Mouse (Mus musculus) intestine, embryonic 15.5 days (tissue): Measurements from ENCODE around the gene Sgms1. TPM values are rescaled to one million over a fixed set of nuclear protein-coding genes. Genes with fewer than 3 reads are reported as not detected.
"Not testable (repeated sequence)": the region's sequence is repeated elsewhere in the genome, so short reads cannot be mapped to it uniquely, and the experiment has no call there.

Source experiments
- ATAC-seq: fragments of 200-750 bp; cut with Nextera tagmentation; 2 replicates; pipeline ENCODE4 v1.8.0; 2017; ENCODE audit warnings: moderate TSS enrichment, moderate library complexity
- H3K27ac ChIP-seq: fragments of 300-500 bp; sonication (generic); 2 replicates; pipeline ENCODE4 v1.5.1; 2015; ENCODE audit warnings: mild to moderate bottlenecking, inconsistent platforms
- H3K27me3 ChIP-seq: fragments of 300-500 bp; sonication (generic); replicated peaks from 2 replicates; pipeline ENCODE4 v1.6.1; 2015; ENCODE audit warnings: inconsistent platforms
- H3K36me3 ChIP-seq: fragments of 300-500 bp; sonication (generic); 2 replicates; pipeline ENCODE4 v1.6.1; 2015; ENCODE audit warnings: inconsistent platforms
- H3K4me1 ChIP-seq: fragments of 300-500 bp; sonication (generic); replicated peaks from 2 replicates; pipeline ENCODE4 v1.6.1; 2015; ENCODE audit warnings: inconsistent platforms
- H3K4me2 ChIP-seq: fragments of 300-500 bp; sonication (generic); replicated peaks from 2 replicates; pipeline ENCODE4 v1.6.1; 2015; ENCODE audit warnings: mild to moderate bottlenecking, inconsistent platforms
- H3K4me3 ChIP-seq: fragments of 300-500 bp; sonication (generic); replicated peaks from 2 replicates; pipeline ENCODE4 v1.5.1; 2015; ENCODE audit warnings: inconsistent platforms
- H3K9ac ChIP-seq: fragments of 300-500 bp; sonication (generic); 2 replicates; pipeline ENCODE4 v1.6.1; 2015; ENCODE audit warnings: inconsistent platforms
- H3K9me3 ChIP-seq: fragments of 300-500 bp; sonication (generic); 2 replicates; pipeline ENCODE4 v1.6.1; 2016; ENCODE audit warnings: inconsistent platforms
- WGBS: fragments of 180-500 bp; shearing (Covaris S2); methylation state at CpG from one replicate; pipeline ENCODE4 v1.1.7; 2015; 5-methylcytosine and 5-hydroxymethylcytosine counted together
- polyA plus RNA-seq: library from polyadenylated mRNA; unstranded; fragments of >200 nt; fragmentation: Nextera tagmentation; extraction: Ambion mirVana; gene quantifications from 2 replicates; pipeline ENCODE4 v1.2.1, GENCODE M21; 2015

The Sgms1 gene
- polyA plus RNA-seq, 1 experiment from 2014 or later = 35.3 TPM

DNA sequence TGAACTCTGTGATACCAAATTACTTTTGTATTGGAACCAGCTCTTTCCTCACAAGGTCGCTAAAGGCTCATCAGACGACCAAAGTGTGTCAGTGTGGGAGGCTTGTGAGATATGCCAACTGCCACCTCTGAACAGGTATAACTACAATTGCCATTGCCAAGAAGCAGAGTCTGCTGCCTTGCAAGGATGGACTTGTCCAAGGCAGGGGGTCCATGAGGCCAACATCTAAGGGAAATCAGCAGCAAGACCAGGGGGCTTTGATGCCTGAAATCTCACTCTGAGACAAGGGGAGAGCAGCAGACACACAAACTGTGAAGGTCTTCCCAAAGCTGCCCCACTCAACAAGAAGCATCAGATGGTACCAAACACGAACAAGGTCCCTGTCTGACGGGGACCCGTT lies 251.6 kb downstream of the Sgms1 start:
- WGBS = 85% methylated on average over 5 of the region's 5 CpGs
- 0 out of 2 replicates have a peak, but pooled peaks cover 3% of the 10 kb centered on the region for H3K4me1 ChIP-seq
- no peaks in the 10 kb centered on the region for H3K27me3 ChIP-seq
- no peak overlapping the region for H3K4me3 ChIP-seq
- ATAC-seq = no peak
- H3K9ac ChIP-seq = no peak overlapping the region
- no peaks in the 10 kb centered on the region for H3K9me3 ChIP-seq
- no peak overlapping the region for H3K27ac ChIP-seq
- no peak overlapping the region for H3K4me2 ChIP-seq
- H3K36me3 ChIP-seq = no peaks in the 10 kb centered on the region

DNA sequence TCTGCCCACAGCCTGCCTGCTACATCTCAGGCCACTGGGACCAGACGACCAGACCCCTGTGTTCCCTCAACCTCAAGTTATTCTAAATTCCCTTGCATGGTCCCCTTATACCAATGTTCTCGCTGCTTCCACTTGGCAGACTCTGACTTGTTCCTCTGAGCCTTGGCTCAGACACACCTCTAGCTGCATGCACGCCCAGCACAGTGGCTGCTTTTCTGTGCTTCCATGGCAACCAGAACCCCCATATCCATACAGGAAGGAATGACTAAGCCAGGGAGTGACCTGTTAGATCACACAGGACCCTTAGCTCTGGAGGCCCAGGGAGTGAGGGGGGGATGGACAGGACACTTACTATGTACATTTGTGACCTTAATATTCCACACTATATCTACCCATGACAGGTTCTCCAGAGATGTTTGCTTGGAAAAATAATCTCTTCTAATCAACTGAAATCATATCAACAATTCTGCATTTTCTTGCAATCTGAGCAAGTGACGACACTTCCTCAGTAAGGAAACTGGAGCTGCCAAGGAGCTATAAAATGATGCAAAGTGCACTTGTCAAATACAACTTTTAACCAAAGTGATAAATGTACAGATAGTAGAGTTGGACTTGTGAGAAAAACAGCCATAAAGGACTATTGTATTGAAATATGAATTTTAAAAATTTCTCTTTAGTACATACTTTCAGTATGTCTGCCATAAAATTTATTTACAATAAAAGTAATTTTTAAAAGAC lies 252.5 kb downstream of the Sgms1 start:
- H3K27ac ChIP-seq = no peak overlapping the region
- WGBS = 35% methylated on average over 4 of the region's 4 CpGs

DNA sequence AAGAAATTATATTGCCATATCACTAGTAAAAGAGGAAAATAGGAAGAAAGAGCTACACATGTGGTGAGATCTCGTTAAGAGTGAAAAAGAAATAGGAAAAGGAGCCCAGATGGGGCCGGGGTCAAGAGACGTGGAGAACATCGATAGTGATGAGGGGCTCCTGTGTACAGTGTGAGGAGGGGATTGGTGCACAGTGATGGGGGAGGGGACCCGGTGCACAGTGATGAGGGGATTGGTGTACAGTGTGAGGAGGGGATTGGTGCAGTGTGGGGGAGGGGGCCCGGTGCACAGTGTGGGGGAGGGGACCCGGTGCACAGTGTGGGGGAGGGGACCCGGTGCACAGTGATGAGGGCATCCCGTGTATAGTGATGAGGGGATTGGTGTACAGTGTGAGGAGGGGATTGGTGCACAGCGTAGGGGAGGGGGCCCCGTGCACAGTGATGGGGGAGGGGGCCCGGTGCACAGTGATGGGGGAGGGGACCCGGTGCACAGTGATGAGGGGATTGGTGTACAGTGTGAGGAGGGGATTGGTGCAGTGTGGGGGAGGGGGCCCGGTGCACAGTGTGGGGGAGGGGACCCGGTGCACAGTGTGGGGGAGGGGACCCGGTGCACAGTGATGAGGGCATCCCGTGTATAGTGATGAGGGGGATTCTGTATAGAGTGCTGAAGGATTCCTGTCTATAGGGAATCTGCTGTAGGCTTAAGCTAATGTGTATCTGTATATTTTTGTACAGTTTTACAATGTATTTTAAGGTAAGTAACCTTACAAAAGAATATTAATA lies 257.6 kb downstream of the Sgms1 start:
- 90% methylated on average over 14 of the region's 17 CpGs for WGBS

More for the DNA sequence above, 252.5 kb downstream of the Sgms1 start:
- H3K27me3 ChIP-seq = no peaks in the 10 kb centered on the region
- peak; percentile 84 for ATAC-seq
- no peaks in the 10 kb centered on the region for H3K36me3 ChIP-seq
- H3K4me2 ChIP-seq = no peak overlapping the region
- H3K4me3 ChIP-seq = no peak overlapping the region
- no peaks in the 10 kb centered on the region for H3K9me3 ChIP-seq
- H3K4me1 ChIP-seq = 0 out of 2 replicates have a peak, but pooled peaks cover 3% of the 10 kb centered on the region
- no peak overlapping the region for H3K9ac ChIP-seq

DNA sequence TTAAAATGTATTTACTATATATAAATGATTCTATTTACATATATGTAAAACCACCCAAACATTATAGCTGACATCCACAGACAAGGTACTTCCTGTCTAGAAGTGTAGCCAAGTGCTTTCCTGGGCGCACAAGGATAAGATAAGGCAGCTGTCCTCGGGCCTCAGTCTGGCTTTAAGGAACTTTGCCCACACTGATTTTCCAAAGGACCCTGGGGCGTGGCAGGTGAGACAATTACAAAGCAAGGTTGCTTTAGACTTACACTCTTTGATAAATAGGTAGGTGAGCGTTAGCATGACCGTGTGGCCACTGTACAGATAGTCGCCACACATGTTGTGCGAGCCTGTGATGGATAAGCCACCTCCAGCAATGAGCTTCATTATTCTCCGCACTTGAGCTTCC lies 260.2 kb downstream of the Sgms1 start:
- H3K36me3 ChIP-seq = no peaks in the 10 kb centered on the region
- 76% methylated on average over 8 of the region's 8 CpGs for WGBS
- no peak overlapping the region for H3K4me2 ChIP-seq
- no peaks in the 10 kb centered on the region for H3K4me1 ChIP-seq
- ATAC-seq = peak; percentile 81
- H3K9me3 ChIP-seq = no peaks in the 10 kb centered on the region
- no peak overlapping the region for H3K9ac ChIP-seq
- no peak overlapping the region for H3K4me3 ChIP-seq
- H3K27me3 ChIP-seq = no peaks in the 10 kb centered on the region
- H3K27ac ChIP-seq = no peak overlapping the region

More for the DNA sequence above, 257.6 kb downstream of the Sgms1 start:
- not testable (repeated sequence) for H3K9ac ChIP-seq, H3K4me3 ChIP-seq, H3K9me3 ChIP-seq, H3K4me2 ChIP-seq, H3K36me3 ChIP-seq, H3K27ac ChIP-seq, H3K27me3 ChIP-seq, H3K4me1 ChIP-seq, ATAC-seq

DNA sequence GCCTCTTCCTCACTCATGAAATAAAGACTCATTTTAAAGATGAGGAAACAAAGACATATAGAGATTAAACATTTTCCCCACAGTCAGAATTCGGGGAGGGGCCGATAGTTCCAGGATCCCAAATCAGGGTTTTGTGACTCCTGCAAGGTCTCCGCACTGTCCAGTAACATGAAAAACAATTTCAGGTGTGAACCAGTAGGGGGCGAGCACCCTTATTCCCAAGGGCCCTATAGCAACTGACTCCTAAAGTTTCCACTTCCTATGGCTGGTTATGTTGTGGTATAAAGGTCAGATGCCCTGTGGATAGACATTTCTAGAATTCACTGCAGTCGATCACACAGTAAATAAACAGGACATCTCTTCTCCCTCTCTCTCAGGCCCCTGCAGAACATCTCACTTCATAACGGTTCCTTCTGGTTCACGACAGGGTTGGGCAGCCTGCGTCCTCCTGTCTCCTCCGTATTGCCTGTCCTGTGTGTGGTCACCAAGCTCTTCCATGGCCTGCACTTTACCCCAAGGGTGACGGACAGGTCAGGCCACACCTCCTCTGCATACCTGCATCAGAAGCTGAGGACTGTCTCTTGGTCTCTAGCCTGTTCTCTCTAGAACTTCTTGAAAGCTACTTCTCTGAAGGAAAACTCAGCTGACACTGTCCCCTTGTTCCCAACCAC lies 262.2 kb downstream of the Sgms1 start:
- no peak overlapping the region for H3K4me2 ChIP-seq
- H3K4me3 ChIP-seq = no peak overlapping the region
- H3K36me3 ChIP-seq = peaks cover 4% of the 10 kb centered on the region; the same call in 1 of the 2 replicates
- 66% methylated on average over 10 of the region's 10 CpGs for WGBS
- no peaks in the 10 kb centered on the region for H3K27me3 ChIP-seq
- H3K4me1 ChIP-seq = no peaks in the 10 kb centered on the region
- peak; percentile 64; the same call in 1 of the 2 replicates for ATAC-seq
- no peak overlapping the region for H3K27ac ChIP-seq
- H3K9me3 ChIP-seq = no peaks in the 10 kb centered on the region
- no peak overlapping the region for H3K9ac ChIP-seq

DNA sequence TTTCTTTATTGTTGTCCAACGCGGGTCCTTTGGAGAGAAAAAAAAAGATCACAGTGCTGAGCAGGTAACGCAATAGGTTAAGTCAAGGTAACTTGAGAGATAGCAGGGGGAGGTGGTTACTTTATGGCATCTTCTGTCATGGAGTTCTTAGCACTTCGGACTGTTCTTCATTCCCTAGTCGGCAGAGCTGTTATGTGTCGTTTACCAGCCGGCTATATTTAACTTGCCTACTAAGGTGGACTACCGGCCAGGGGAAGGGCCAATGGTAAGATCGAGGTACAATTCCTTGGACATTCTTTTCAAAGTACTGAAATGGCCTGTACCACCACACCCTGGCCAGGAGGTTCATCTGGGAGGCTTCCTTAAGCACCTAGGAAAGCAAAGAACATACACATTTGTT lies 265.4 kb downstream of the Sgms1 start:
- Histone ChIP-seq H3K4me3 (no peak overlapping the region), H3K27ac (no peak overlapping the region), H3K4me1 (no peaks in the 10 kb centered on the region), H3K9me3 (no peaks in the 10 kb centered on the region), H3K27me3 (no peaks in the 10 kb centered on the region), H3K36me3 (peaks cover 4% of the 10 kb centered on the region; the same call in 1 of the 2 replicates), H3K4me2 (no peak overlapping the region), H3K9ac (no peak overlapping the region)
- no peak for ATAC-seq
- WGBS = 83% methylated on average over 9 of the region's 9 CpGs

DNA sequence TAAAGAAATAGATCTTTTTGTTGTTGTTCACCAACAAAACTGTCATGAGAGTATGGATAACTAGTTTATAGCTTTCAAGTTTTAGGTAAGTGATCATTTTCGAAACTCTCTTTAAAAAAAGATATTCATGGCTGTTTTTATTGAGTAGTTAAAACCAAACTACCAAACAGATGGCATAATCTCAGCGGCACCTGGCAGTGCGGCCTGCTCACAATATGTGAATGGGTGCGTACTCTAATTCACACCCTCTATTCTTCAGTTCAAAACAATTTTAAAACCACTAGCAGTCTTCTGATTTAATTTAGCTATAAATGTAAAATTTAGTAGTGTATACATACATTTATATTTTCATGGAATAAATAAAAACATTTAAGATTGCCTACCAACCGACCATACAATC lies 266.3 kb downstream of the Sgms1 start:
- no peak for ATAC-seq
- H3K9me3 ChIP-seq = no peaks in the 10 kb centered on the region
- WGBS = 93% methylated on average over 5 of the region's 5 CpGs
- peaks cover 4% of the 10 kb centered on the region; the same call in 1 of the 2 replicates for H3K36me3 ChIP-seq
- H3K4me2 ChIP-seq = no peak overlapping the region
- no peak overlapping the region for H3K27ac ChIP-seq
- no peaks in the 10 kb centered on the region for H3K4me1 ChIP-seq
- no peak overlapping the region for H3K4me3 ChIP-seq
- no peaks in the 10 kb centered on the region for H3K27me3 ChIP-seq
- H3K9ac ChIP-seq = no peak overlapping the region

DNA sequence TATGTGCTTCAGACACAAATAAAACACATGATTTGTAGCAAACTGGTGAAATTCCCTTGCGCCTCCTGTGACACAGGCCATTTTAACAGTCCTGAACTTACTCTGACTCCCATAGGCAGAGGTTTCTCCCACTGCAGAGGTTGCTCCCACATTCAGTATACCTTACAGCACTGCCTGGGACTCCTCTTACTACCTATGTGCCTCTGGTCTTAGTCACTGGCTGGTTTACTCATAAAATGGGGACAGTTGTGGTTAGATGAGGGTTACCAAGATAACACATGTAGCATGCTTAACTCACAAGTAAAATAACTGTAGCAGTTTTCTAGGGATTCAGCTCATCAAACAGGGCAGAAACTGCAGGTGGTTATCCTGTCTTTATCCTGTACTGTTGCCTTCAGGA lies 268.7 kb downstream of the Sgms1 start:
- no peak for ATAC-seq
- H3K27me3 ChIP-seq = no peaks in the 10 kb centered on the region
- H3K9me3 ChIP-seq = no peaks in the 10 kb centered on the region
- H3K36me3 ChIP-seq = peaks cover 4% of the 10 kb centered on the region; the same call in 1 of the 2 replicates
- H3K4me1 ChIP-seq = no peaks in the 10 kb centered on the region
- no peak overlapping the region for H3K9ac ChIP-seq
- H3K4me3 ChIP-seq = no peak overlapping the region
- no peak overlapping the region for H3K27ac ChIP-seq
- WGBS = 93% methylated on average over 1 of the region's 1 CpGs
- no peak overlapping the region for H3K4me2 ChIP-seq

DNA sequence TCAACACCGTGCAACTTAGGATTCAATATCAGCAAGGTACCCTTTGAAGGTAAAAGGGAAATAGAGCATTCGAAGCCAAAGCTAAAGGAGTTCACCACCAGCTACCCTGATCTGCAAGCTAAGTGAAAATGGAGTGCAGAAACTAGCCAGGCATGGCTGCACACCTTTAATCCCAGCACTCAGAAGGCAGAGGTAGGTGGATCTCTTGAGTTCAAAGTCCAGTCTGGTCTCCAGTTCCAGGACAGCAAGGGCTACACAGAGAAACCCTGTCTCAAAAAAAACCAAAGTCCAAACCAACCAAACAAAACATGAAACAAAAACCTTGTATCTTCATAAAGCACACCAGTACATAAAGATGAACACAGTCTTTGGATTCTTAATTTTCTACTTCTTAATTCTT lies 269.8 kb downstream of the Sgms1 start:
- Histone ChIP-seq H3K27ac (no peak overlapping the region), H3K9me3 (no peaks in the 10 kb centered on the region), H3K4me1 (no peaks in the 10 kb centered on the region), H3K9ac (no peak overlapping the region), H3K4me2 (no peak overlapping the region), H3K36me3 (peaks cover 4% of the 10 kb centered on the region; the same call in 1 of the 2 replicates), H3K27me3 (no peaks in the 10 kb centered on the region), H3K4me3 (no peak overlapping the region)
- ATAC-seq = peak; percentile 61
- 77% methylated on average over 2 of the region's 2 CpGs for WGBS

DNA sequence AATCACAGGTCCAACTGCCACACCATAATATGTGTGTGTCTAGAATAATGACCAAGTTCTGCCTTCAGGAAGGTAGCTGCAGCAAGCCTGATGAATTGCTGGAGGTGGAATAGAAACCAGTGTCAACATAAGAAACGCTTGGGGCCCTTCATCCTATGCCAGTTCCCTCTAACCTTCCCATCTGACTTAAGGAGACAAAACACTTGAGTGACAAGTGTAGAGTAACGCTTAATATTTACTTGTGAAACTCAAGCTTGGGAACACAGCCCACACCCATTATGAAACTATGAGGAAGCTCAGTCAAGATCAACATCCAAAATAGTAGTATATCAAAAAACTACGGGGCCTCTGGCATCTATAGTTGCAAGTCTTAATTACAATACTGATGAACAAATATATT lies 271.0 kb downstream of the Sgms1 start:
- 81% methylated on average over 3 of the region's 3 CpGs for WGBS
- Histone ChIP-seq H3K4me2 (no peak overlapping the region), H3K4me1 (no peaks in the 10 kb centered on the region), H3K4me3 (no peak overlapping the region), H3K27me3 (no peaks in the 10 kb centered on the region), H3K9me3 (no peaks in the 10 kb centered on the region), H3K36me3 (no peaks in the 10 kb centered on the region), H3K27ac (no peak overlapping the region), H3K9ac (no peak overlapping the region)
- ATAC-seq = no peak

DNA sequence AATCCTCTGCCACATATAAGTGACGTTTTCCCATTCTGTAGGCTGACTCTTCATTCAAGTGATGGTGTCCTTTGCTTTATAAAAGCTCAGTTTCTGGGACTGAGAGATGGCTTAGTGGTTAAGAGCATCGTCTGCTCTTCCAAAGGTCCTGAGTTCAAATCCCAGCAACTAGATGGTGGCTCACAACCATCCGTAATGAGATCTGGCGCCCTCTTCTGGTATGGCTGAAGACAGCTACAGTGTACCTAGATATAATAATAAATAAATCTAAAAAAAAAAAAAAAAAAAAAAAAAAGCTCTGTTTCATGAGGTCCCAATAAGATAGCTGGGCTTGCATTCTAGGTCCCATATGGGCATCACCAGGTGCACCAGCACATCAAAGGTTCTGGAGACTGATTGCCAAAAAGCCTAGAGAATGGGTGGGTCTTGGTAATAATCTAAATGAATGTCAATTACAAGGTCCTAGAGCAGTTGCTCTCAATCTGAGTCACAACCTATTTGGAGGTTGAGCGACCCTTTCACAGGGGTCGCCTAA lies 272.0 kb downstream of the Sgms1 start:
- Histone ChIP-seq H3K27me3 (no peaks in the 10 kb centered on the region), H3K4me2 (no peak overlapping the region), H3K27ac (no peak overlapping the region), H3K9me3 (no peaks in the 10 kb centered on the region), H3K4me3 (no peak overlapping the region), H3K36me3 (no peaks in the 10 kb centered on the region), H3K4me1 (no peaks in the 10 kb centered on the region), H3K9ac (no peak overlapping the region)
- WGBS = 83% methylated on average over 6 of the region's 6 CpGs
- no peak for ATAC-seq
